Mouse (Mus musculus): ENCODE results near the gene Napepld. TPM values are rescaled to one million over a fixed set of nuclear protein-coding genes. Genes with fewer than 3 reads are reported as not detected.
A peak's percentile ranks its signal among the peaks of the same experiment; 100 is the strongest.

Gene Napepld
- polyA plus RNA-seq, 1 experiment from 2014 or later = 2.3 TPM

DNA sequence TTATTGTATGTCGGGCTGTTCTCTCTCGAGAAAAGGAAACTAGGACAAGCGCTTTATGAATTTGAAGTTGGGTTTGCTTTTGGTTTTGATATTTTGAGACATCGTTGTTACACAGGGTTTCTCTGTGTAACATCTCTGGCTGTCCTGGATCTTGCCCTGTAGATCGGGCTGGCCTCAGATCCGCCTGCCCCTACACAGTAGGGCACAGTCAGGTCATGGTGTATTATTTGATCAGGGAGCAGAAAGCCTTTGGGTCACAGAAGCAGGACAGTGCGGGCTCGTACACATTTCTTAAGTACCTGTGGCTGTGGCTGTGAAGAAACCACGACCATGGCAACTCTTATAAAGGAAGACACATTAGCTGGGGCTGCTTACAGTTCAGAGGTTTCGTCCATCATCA is 36.4 kb upstream of the Napepld start:
- peak overlapping the region; percentile 65 for H3K4me2 ChIP-seq (replicated peaks; ENCODE audit: low read depth)
- H3K4me1 ChIP-seq (replicated peaks; ENCODE audit: control insufficient read depth, insufficient read depth, low read length) = peaks cover 8% of the 10 kb centered on the region; the same call in 1 of the 2 replicates
- H3K36me3 ChIP-seq (ENCODE audit: control insufficient read depth, insufficient read depth) = peaks cover 26% of the 10 kb centered on the region
- ATAC-seq = no peak
- no peak for TF ChIP-seq CTCF (IDR thresholded peaks at IDR 0.05; ENCODE audit: low read depth)
- no peaks in the 10 kb centered on the region for H3K9me3 ChIP-seq (ENCODE audit: control insufficient read depth)
- peak overlapping the region; percentile 78 for H3K9ac ChIP-seq (ENCODE audit: low read depth, low read length)
- WGBS = 14% methylated on average over 10 of the region's 10 CpGs
- peak overlapping the region; percentile 98 for H3K4me3 ChIP-seq (ENCODE audit: low read depth, low read length)
- no peaks in the 10 kb centered on the region for H3K27me3 ChIP-seq (replicated peaks; ENCODE audit: control insufficient read depth, insufficient read depth, low read length)
- 0 out of 2 replicates have a peak overlapping the region, but pooled peaks have one; percentile 85 for H3K27ac ChIP-seq (ENCODE audit: low read depth, low read length)

DNA sequence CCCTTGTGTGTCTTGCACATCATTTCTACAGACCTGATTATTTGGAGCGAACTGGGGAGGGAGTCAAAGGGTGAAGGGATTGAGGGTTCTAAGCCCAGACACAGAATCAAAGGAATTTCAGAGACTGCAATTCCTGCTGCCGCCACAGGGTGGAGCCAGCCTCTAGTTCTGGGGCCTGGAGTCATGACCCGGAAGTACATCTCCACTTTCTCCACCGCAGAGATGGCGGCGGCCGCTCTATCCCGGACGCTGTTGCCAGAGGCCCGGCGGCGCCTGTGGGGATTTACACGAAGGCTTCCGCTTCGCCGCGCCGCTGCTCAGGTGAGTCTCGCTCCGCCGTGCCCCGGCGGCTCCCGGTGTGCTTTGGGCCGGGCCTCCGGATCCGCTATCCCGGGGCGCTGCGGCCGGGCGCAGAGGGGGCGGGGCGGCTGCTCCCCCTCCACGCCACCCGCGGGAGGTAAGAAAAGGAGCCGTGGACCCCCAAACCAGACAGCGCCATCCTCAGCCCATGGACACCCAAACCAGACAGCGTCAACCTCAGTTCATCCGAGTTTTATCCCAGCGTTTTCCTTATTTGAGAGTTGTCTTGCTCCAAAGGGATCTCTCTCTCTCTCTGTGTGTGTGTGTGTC is 35.9 kb upstream of the Napepld start, which contains the start of gene Pmpcb:
Pmpcb (plus strand) TSS at position 186 of the 630 bp plus-strand sequence.
- Histone ChIP-seq H3K4me1 (replicated peaks; ENCODE audit: control insufficient read depth, insufficient read depth, low read length) (peaks cover 8% of the 10 kb centered on the region; the same call in 1 of the 2 replicates), H3K27me3 (replicated peaks; ENCODE audit: control insufficient read depth, insufficient read depth, low read length) (no peaks in the 10 kb centered on the region), H3K4me3 (ENCODE audit: low read depth, low read length) (peak within 1 kb of the TSS; percentile 98), H3K27ac (ENCODE audit: low read depth, low read length) (peak within 1 kb of the TSS; percentile 85), H3K4me2 (replicated peaks; ENCODE audit: low read depth) (peak within 1 kb of the TSS; percentile 65), H3K36me3 (ENCODE audit: control insufficient read depth, insufficient read depth) (peaks cover 23% of the 10 kb centered on the region), H3K9me3 (ENCODE audit: control insufficient read depth) (no peaks in the 10 kb centered on the region), H3K9ac (ENCODE audit: low read depth, low read length) (peak within 1 kb of the TSS; percentile 78)
- TF ChIP-seq CTCF (IDR thresholded peaks at IDR 0.05; ENCODE audit: low read depth) = peak; percentile 97
- under 1% methylated on average over 42 of the region's 42 CpGs for WGBS
- ATAC-seq = peak; percentile 81

DNA sequence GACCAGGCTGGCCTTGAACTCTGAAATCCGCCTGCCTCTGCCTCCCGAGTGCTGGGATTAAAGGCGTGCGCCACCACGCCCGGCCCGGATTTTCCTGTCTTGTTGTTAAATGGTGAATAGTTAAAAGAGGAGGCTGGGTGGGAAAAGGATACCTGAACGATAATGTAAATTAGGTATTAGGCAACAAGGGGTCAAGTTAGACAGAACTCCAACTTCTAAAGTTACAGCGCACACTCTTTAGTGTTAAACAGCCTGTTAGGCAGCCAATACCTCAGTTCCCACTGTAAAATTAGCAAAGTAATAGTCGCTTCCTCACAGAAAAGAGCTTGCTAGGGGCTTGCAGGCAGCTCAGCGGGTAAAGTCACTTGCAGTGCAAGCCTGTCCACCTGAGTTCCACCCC is 34.9 kb upstream of the Napepld start:
- no peak for TF ChIP-seq CTCF (IDR thresholded peaks at IDR 0.05; ENCODE audit: low read depth)
- H3K27ac ChIP-seq (ENCODE audit: low read depth, low read length) = no peak overlapping the region
- no peak overlapping the region for H3K9ac ChIP-seq (ENCODE audit: low read depth, low read length)
- peaks cover 13% of the 10 kb centered on the region for H3K36me3 ChIP-seq (ENCODE audit: control insufficient read depth, insufficient read depth)
- ATAC-seq = no peak
- H3K4me1 ChIP-seq (replicated peaks; ENCODE audit: control insufficient read depth, insufficient read depth, low read length) = peaks cover 8% of the 10 kb centered on the region; the same call in 1 of the 2 replicates
- 77% methylated on average over 11 of the region's 11 CpGs for WGBS
- H3K4me2 ChIP-seq (replicated peaks; ENCODE audit: low read depth) = no peak overlapping the region
- H3K9me3 ChIP-seq (ENCODE audit: control insufficient read depth) = no peaks in the 10 kb centered on the region
- H3K4me3 ChIP-seq (ENCODE audit: low read depth, low read length) = no peak overlapping the region
- no peaks in the 10 kb centered on the region for H3K27me3 ChIP-seq (replicated peaks; ENCODE audit: control insufficient read depth, insufficient read depth, low read length)

DNA sequence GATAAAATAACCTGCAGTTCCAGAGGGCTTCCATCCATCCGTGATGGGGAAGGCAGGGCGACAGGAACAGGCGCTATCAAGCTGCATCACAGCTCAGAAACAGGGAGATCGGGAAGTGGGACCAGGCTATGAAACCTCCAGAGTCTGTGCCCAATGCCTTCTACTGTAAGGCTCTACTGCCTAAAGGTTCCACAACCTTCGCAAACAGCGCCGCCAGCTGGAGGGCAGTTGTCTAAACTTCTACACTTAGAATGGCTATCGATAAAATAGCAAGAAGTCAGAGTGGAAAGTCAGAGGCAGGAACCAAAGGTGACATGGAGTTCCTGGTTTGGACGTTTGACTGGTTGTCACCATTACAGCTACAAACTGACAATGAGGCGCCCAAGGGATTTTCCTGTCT is 34.4 kb upstream of the Napepld start:
- Histone ChIP-seq H3K9ac (ENCODE audit: low read depth, low read length) (no peak overlapping the region), H3K27me3 (replicated peaks; ENCODE audit: control insufficient read depth, insufficient read depth, low read length) (no peaks in the 10 kb centered on the region), H3K4me1 (replicated peaks; ENCODE audit: control insufficient read depth, insufficient read depth, low read length) (peaks cover 8% of the 10 kb centered on the region; the same call in 1 of the 2 replicates), H3K4me3 (ENCODE audit: low read depth, low read length) (peak overlapping the region; percentile 18), H3K36me3 (ENCODE audit: control insufficient read depth, insufficient read depth) (peaks cover 11% of the 10 kb centered on the region), H3K9me3 (ENCODE audit: control insufficient read depth) (no peaks in the 10 kb centered on the region), H3K4me2 (replicated peaks; ENCODE audit: low read depth) (peak overlapping the region; percentile 43; the same call in 1 of the 2 replicates), H3K27ac (ENCODE audit: low read depth, low read length) (no peak overlapping the region)
- TF ChIP-seq CTCF (IDR thresholded peaks at IDR 0.05; ENCODE audit: low read depth) = peak; percentile 88
- WGBS = 32% methylated on average over 10 of the region's 10 CpGs
- ATAC-seq = no peak

DNA sequence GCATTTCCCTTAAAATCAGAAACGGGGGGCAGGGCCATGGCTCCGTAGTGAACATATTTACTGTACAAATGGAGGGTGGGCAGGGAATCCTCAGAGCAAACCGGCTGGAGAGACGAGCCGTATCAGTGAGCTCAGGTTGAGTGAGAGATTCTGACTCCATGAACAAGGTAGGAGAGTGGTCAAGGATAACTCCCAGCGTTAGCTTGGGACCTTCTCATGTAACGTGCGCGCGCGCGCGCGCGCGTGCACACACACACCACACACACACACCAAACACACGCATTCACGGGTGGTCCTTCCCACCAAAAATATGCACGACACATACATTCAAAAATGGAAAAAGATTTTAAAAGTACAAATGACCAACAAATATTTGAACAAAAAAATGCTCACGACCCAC is 33.9 kb upstream of the Napepld start:
- H3K27me3 ChIP-seq (replicated peaks; ENCODE audit: control insufficient read depth, insufficient read depth, low read length) = no peaks in the 10 kb centered on the region
- peak overlapping the region; percentile 18; the same call in 1 of the 2 replicates for H3K4me3 ChIP-seq (ENCODE audit: low read depth, low read length)
- no peak for ATAC-seq
- 84% methylated on average over 20 of the region's 20 CpGs for WGBS
- peak overlapping the region; percentile 43 for H3K4me2 ChIP-seq (replicated peaks; ENCODE audit: low read depth)
- TF ChIP-seq CTCF (IDR thresholded peaks at IDR 0.05; ENCODE audit: low read depth) = no peak
- peaks cover 6% of the 10 kb centered on the region; the same call in 1 of the 2 replicates for H3K36me3 ChIP-seq (ENCODE audit: control insufficient read depth, insufficient read depth)
- H3K4me1 ChIP-seq (replicated peaks; ENCODE audit: control insufficient read depth, insufficient read depth, low read length) = peaks cover 8% of the 10 kb centered on the region; the same call in 1 of the 2 replicates
- H3K9me3 ChIP-seq (ENCODE audit: control insufficient read depth) = no peaks in the 10 kb centered on the region
- H3K27ac ChIP-seq (ENCODE audit: low read depth, low read length) = no peak overlapping the region
- no peak overlapping the region for H3K9ac ChIP-seq (ENCODE audit: low read depth, low read length)

DNA sequence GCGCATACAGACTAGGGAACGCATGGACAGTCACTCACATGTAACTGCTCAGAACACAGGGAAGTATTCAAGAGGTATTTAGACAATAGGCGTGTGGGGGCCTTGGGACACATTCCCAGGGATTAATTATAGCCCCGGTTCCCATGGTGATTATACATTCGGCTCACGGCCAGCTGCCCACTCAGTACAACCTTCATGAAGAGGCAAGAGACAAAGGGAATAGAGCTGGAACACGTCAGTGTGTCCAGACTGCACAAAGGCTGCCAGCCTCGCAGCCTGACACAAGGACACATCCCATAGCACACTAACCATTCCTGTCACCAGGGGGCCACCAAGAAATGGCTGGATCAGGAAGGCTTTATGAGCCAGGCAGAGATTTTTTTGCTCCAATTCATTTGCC is 31.7 kb upstream of the Napepld start:
- Histone ChIP-seq H3K4me3 (ENCODE audit: low read depth, low read length) (no peak overlapping the region), H3K27me3 (replicated peaks; ENCODE audit: control insufficient read depth, insufficient read depth, low read length) (no peaks in the 10 kb centered on the region), H3K9ac (ENCODE audit: low read depth, low read length) (no peak overlapping the region), H3K4me1 (replicated peaks; ENCODE audit: control insufficient read depth, insufficient read depth, low read length) (peaks cover 3% of the 10 kb centered on the region; the same call in 1 of the 2 replicates), H3K9me3 (ENCODE audit: control insufficient read depth) (no peaks in the 10 kb centered on the region), H3K27ac (ENCODE audit: low read depth, low read length) (no peak overlapping the region), H3K4me2 (replicated peaks; ENCODE audit: low read depth) (no peak overlapping the region), H3K36me3 (ENCODE audit: control insufficient read depth, insufficient read depth) (no peaks in the 10 kb centered on the region)
- TF ChIP-seq CTCF (IDR thresholded peaks at IDR 0.05; ENCODE audit: low read depth) = peak; percentile 80
- WGBS = 32% methylated on average over 8 of the region's 8 CpGs
- no peak for ATAC-seq
